Mouse (Mus musculus) thymus, postnatal 0 days (tissue): ENCODE data around the gene Grin2a. TPM values are rescaled to one million over a fixed set of nuclear protein-coding genes. Genes with fewer than 3 reads are reported as not detected.

Source experiments
- polyA plus RNA-seq: library from polyadenylated mRNA; unstranded; fragments of >200 nt; fragmentation: Nextera tagmentation; extraction: Ambion mirVana; gene quantifications from 2 replicates; pipeline ENCODE4 v1.2.1, GENCODE M21; 2015

Gene Grin2a
- polyA plus RNA-seq, 1 experiment from 2014 or later = not detected

Other genes starting within 250 kb of the Grin2a start
- gene Rpl39l, start 174.7 kb upstream of the Grin2a start, polyA plus RNA-seq = 4.2 and 5.8 TPM in 2 replicates
- 0.23 and 0.29 TPM in 2 replicates for gene Atf7ip2, start 197.2 kb upstream of the Grin2a start, polyA plus RNA-seq